In the genomic region with DNA sequence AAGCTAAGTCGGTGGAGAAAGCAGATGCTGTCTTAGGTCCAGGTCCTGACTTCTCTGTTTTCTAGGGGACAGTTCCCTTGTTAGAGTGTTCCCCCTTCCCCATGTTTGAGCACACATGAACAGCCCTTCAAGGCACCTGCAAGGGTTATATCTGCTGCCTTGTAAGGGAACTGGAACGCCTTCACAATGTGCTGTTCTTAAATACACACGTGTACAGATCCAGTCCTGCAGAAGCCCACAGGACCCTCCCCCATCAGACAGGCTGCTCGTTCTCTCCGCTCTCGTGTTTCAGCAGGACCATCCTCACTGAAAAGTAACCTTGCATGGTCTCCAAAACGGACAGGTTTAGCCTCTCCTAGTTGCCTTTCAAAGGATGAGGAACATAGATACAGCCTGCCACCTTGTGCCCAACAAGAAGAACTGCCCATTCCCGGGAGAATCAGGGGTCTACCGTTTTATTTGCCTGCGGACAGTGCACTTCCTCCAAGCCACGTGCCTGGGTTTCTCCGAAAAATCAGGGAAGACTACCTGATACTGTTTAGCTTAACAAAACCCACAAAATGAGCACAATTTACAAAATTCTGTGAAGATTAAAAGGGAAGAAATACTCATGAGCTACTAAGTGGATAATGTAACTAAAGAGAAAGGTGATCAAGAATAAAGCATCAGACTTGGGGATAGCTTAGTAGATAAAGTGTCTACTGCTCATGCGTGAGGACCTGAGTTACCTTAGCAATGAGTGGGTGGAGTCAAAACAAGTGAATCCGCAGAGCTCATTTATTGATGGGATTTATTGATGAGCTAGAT, we compare ENCODE assay signal across 8 mouse cellular contexts. TPM values are rescaled to one million over a fixed set of nuclear protein-coding genes. Genes with fewer than 3 reads are reported as not detected.
DNase-seq lines count a peak whose midpoint lies in the region; ATAC-seq lines count a peak whose summit lies in the region.

No protein-coding gene starts in this region.

- H3K4me3 ChIP-seq in embryonic facial prominence, embryonic 15.5 days (replicated peaks): no peak overlapping the region
- H3K4me3 ChIP-seq in intestine, embryonic 16.5 days (ENCODE audit: low read length): no peak overlapping the region
- no peak overlapping the region for H3K4me3 ChIP-seq in midbrain, embryonic 10.5 days

- no peak for ATAC-seq in embryonic facial prominence, embryonic 15.5 days (ENCODE audit: insufficient number of reproducible peaks, low FRiP score, low TSS enrichment, low read depth)
- peak; percentile 65; the same call in 1 of the 2 replicates for ATAC-seq in intestine, embryonic 16.5 days
- ATAC-seq in monocyte, adult 5-6 weeks (replicated peaks; ENCODE audit: insufficient number of reproducible peaks, low FRiP score, low TSS enrichment, poor library complexity, severe bottlenecking): no peak

- H3K4me2 ChIP-seq in embryonic facial prominence, embryonic 15.5 days (replicated peaks): 0 out of 2 replicates have a peak overlapping the region, but pooled peaks have one; percentile 21
- H3K4me2 ChIP-seq in intestine, embryonic 16.5 days (ENCODE audit: low read depth, low read length): no peak overlapping the region

- no peak overlapping the region for H3K27ac ChIP-seq in embryonic facial prominence, embryonic 15.5 days (replicated peaks)
- no peak overlapping the region for H3K27ac ChIP-seq in intestine, embryonic 16.5 days (ENCODE audit: low read length)
- no peak overlapping the region for H3K27ac ChIP-seq in midbrain, embryonic 10.5 days (replicated peaks)

- H3K9me3 ChIP-seq in embryonic facial prominence, embryonic 15.5 days (replicated peaks): no peaks in the 10 kb centered on the region
- H3K9me3 ChIP-seq in intestine, embryonic 16.5 days (ENCODE audit: control insufficient read depth, low read length): no peaks in the 10 kb centered on the region
- no peaks in the 10 kb centered on the region for H3K9me3 ChIP-seq in midbrain, embryonic 10.5 days (replicated peaks)

- no peak overlapping the region for H3K9ac ChIP-seq in embryonic facial prominence, embryonic 15.5 days
- no peak overlapping the region for H3K9ac ChIP-seq in intestine, embryonic 16.5 days (ENCODE audit: low read depth, low read length)

- peak; percentile 61 to 72 for DNase-seq in layer of hippocampus, postnatal 10 days (ENCODE audit: low spot score in 2 of 2)
- no peak for DNase-seq in layer of hippocampus, adult 9-11 months
- DNase-seq in R1 (ENCODE audit: low read depth, low spot score): peak; percentile 84
- DNase-seq in midbrain, embryonic 10.5 days (ENCODE audit: low spot score): peak; percentile 49
- no peak for DNase-seq in urinary bladder, adult 18-20 months (ENCODE audit: low spot score in 2 of 2)

- H3K4me1 ChIP-seq in embryonic facial prominence, embryonic 15.5 days: no peaks in the 10 kb centered on the region
- H3K4me1 ChIP-seq in intestine, embryonic 16.5 days (ENCODE audit: control insufficient read depth, insufficient read depth, low read length): no peaks in the 10 kb centered on the region
- H3K4me1 ChIP-seq in midbrain, embryonic 10.5 days: no peaks in the 10 kb centered on the region

- no peaks in the 10 kb centered on the region for H3K36me3 ChIP-seq in embryonic facial prominence, embryonic 15.5 days
- no peaks in the 10 kb centered on the region for H3K36me3 ChIP-seq in intestine, embryonic 16.5 days (ENCODE audit: control insufficient read depth, insufficient read depth, low read length)
- H3K36me3 ChIP-seq in midbrain, embryonic 10.5 days: no peaks in the 10 kb centered on the region

- no peaks in the 10 kb centered on the region; the same call in 1 of the 2 replicates for H3K27me3 ChIP-seq in embryonic facial prominence, embryonic 15.5 days
- H3K27me3 ChIP-seq in intestine, embryonic 16.5 days (replicated peaks; ENCODE audit: control insufficient read depth, insufficient read depth, low read length): peaks cover 5% of the 10 kb centered on the region; the same call in 1 of the 2 replicates
- H3K27me3 ChIP-seq in midbrain, embryonic 10.5 days (ENCODE audit: low read depth, poor library complexity, severe bottlenecking): no peaks in the 10 kb centered on the region; the same call in 1 of the 2 replicates

- 21% methylated on average over 14 of the region's 14 CpGs for WGBS in embryonic facial prominence, embryonic 15.5 days
- WGBS in intestine, embryonic 16.5 days: 18% methylated on average over 14 of the region's 14 CpGs
- WGBS in midbrain, embryonic 10.5 days: 28% methylated on average over 14 of the region's 14 CpGs

RNA-seq across cellular contexts. Expression of a gene that starts 14.8 kb away (rescaled TPM):
- total RNA-seq in layer of hippocampus, postnatal 10 days (2021): not detected
- 0.47 and 0.53 TPM in 2 replicates for polyA plus RNA-seq in embryonic facial prominence, embryonic 15.5 days (2015; fragmentation: Nextera tagmentation; extraction: Ambion mirVana)
- not detected in 2 replicates for polyA plus RNA-seq in intestine, embryonic 16.5 days (2015; fragmentation: Nextera tagmentation; extraction: Ambion mirVana)
- not detected in 2 replicates for polyA plus RNA-seq in midbrain, embryonic 10.5 days (2016; fragmentation: Nextera tagmentation; extraction: Ambion mirVana)
- total RNA-seq in monocyte, adult 5-6 weeks (2017): not detected in 3 replicates

RNA-seq across cellular contexts. Expression of a gene that starts 40.9 kb away (rescaled TPM):
- total RNA-seq in layer of hippocampus, postnatal 10 days (2021): under 1 TPM; 0.58 to 0.73 TPM
- polyA plus RNA-seq in embryonic facial prominence, embryonic 15.5 days (2015; fragmentation: Nextera tagmentation; extraction: Ambion mirVana): 718 and 848 TPM in 2 replicates
- polyA plus RNA-seq in intestine, embryonic 16.5 days (2015; fragmentation: Nextera tagmentation; extraction: Ambion mirVana): 0.16 TPM in 1 of 2 replicates, not detected in the other
- polyA plus RNA-seq in midbrain, embryonic 10.5 days (2016; fragmentation: Nextera tagmentation; extraction: Ambion mirVana): 0.05 and 0.12 TPM in 2 replicates
- total RNA-seq in monocyte, adult 5-6 weeks (2017): not detected in 3 replicates

Comparison
In these comparisons a context has a peak if more than half of its experiments do, and no peak if none do; other contexts are left out.
1. DNase-seq: peak in layer of hippocampus, postnatal 10 days (2 of 2), R1 (single experiment) and midbrain, embryonic 10.5 days (single experiment); none in layer of hippocampus, adult 9-11 months (single experiment) and urinary bladder, adult 18-20 months (0 of 2).
2. RNA of a gene that starts 40.9 kb away (polyA plus RNA-seq): 718 to 848 TPM in embryonic facial prominence, embryonic 15.5 days; 0.16 TPM in intestine, embryonic 16.5 days and 0.05 to 0.12 TPM in midbrain, embryonic 10.5 days; every median in the first group is over 100 times any median in the second.